Mouse (Mus musculus) limb, embryonic 10.5 days (tissue): ENCODE data around the gene Sept11. TPM values are rescaled to one million over a fixed set of nuclear protein-coding genes. Genes with fewer than 3 reads are reported as not detected.

ENCODE experiments used
- DNase-seq: peaks from one replicate; pipeline ENCODE4 v3.0.0-alpha.2; 2017; ENCODE audit warnings: low spot score
- H3K27ac ChIP-seq: fragments of 300-500 bp; sonication (generic); 2 replicates; pipeline ENCODE4 v1.5.1; 2016; ENCODE audit warnings: mild to moderate bottlenecking
- H3K27me3 ChIP-seq: fragments of 300-500 bp; sonication (generic); 2 replicates; pipeline ENCODE4 v1.6.1; 2016; ENCODE audit warnings: low read depth, mild to moderate bottlenecking; ENCODE audit not compliant: poor library complexity, severe bottlenecking
- H3K36me3 ChIP-seq: fragments of 300-500 bp; sonication (generic); 2 replicates; pipeline ENCODE4 v1.6.1; 2016; ENCODE audit warnings: mild to moderate bottlenecking, moderate library complexity
- H3K4me1 ChIP-seq: fragments of 300-500 bp; sonication (generic); 2 replicates; pipeline ENCODE4 v1.6.1; 2016
- H3K4me3 ChIP-seq: fragments of 300-500 bp; sonication (generic); 2 replicates; pipeline ENCODE4 v1.5.1; 2016; ENCODE audit warnings: mild to moderate bottlenecking, moderate library complexity
- H3K9me3 ChIP-seq: fragments of 300-500 bp; sonication (generic); replicated peaks from 2 replicates; pipeline ENCODE4 v1.6.1; 2016; ENCODE audit warnings: mild to moderate bottlenecking
- WGBS: fragments of 180-500 bp; shearing (Covaris S2); methylation state at CpG from one replicate; pipeline ENCODE4 v1.1.7; 2016; 5-methylcytosine and 5-hydroxymethylcytosine counted together
- polyA plus RNA-seq: library from polyadenylated mRNA; unstranded; fragments of >200 nt; fragmentation: Nextera tagmentation; extraction: Ambion mirVana; gene quantifications from 2 replicates; pipeline ENCODE4 v1.2.1, GENCODE M21; 2016

The Sept11 gene
- polyA plus RNA-seq, 1 experiment from 2014 or later, result 340 TPM

DNA sequence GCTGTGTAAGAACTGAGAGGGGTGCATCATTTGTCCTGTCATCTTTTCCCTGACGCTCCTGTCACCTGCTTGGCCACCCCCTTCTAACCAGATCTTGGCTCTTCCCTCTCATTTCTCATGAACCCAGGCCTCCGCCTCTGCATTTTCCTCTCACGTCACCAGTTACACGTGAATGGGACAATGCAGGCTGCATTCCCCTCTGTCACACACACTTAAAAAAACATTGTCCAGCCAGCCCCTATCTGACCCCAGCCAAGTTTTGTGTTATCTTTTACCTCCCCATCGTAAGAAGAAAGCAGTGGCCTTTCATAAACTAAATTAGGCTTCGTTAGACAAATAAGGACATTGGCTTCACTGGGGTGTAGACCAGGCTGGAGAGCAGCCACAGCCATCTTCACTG lies 79.3 kb downstream of the Sept11 start:
- Histone ChIP-seq H3K4me1 (peaks cover 13% of the 10 kb centered on the region), H3K4me3 (no peak overlapping the region), H3K27ac (no peak overlapping the region), H3K27me3 (no peaks in the 10 kb centered on the region), H3K36me3 (peaks cover 93% of the 10 kb centered on the region), H3K9me3 (no peaks in the 10 kb centered on the region)
- no peak for DNase-seq
- WGBS, result 91% methylated on average over 6 of the region's 6 CpGs

DNA sequence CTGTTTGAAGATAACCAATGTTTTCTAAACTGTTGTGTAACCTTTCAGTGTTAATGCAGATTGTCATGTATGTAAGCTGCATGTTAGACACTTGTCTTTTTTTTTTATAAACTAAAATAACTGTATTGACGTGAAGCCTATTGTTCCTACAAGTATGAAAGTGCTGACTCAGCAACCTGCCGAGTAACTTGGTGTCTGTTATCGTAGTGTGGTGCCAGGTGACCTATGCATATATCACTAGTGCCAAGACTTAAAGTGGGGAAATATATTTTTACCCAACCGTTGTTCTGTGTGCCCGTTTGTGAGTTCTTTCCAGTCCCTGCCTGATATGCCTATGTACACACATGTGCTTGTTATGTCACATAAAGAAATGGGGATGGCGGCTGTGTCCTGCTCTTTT lies 81.4 kb downstream of the Sept11 start:
- no peak for DNase-seq
- no peaks in the 10 kb centered on the region for H3K4me1 ChIP-seq
- no peak overlapping the region for H3K27ac ChIP-seq
- H3K9me3 ChIP-seq, result no peaks in the 10 kb centered on the region
- peaks cover 94% of the 10 kb centered on the region for H3K36me3 ChIP-seq
- no peaks in the 10 kb centered on the region for H3K27me3 ChIP-seq
- no peak overlapping the region for H3K4me3 ChIP-seq
- 95% methylated on average over 6 of the region's 6 CpGs for WGBS

DNA sequence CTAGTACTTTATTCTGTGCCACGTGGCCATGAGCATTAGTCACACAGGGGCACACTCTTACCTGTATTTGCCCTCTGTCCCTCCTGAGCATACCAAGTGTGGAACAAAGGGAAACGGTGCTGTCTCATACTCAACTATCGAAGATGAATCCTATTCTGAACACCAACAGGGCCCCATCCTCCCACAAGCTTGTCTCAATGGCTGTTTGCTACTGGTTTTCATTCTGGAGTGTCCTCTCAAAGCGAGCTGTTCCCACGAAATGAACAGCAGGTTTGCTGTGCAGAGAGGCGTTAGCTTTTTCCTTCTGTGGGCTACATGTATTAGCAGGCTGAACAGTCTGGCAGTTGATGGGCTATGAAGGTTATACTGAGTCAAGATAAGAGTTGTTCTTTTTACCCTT lies 85.4 kb downstream of the Sept11 start:
- Histone ChIP-seq H3K9me3 (no peaks in the 10 kb centered on the region), H3K4me1 (no peaks in the 10 kb centered on the region), H3K4me3 (no peak overlapping the region), H3K36me3 (peaks cover 92% of the 10 kb centered on the region), H3K27ac (no peak overlapping the region), H3K27me3 (no peaks in the 10 kb centered on the region)
- 92% methylated on average over 6 of the region's 6 CpGs for WGBS
- peak; percentile 28 for DNase-seq

DNA sequence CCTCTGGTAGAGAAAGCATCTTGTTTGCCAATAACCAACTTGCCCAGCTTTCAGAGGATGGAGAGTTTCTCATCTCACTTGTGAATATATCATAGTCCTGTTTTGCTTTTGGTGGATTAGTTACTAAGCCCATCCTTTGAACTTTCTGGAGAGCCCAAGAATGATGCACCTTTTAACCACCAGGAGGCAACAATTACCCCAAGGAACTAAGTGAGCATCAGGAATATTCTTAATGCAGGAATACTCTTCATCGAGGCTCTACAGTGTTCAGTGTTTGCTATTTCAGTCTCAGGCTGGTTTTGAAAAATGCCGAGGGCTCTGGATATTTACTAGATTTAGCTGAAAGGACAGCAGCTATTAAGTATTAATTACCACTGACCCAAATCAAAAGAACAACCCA lies 87.0 kb downstream of the Sept11 start:
- no peaks in the 10 kb centered on the region for H3K4me1 ChIP-seq
- H3K36me3 ChIP-seq, result peaks cover 96% of the 10 kb centered on the region
- WGBS, result 85% methylated on average over 2 of the region's 2 CpGs
- no peak overlapping the region for H3K27ac ChIP-seq
- H3K9me3 ChIP-seq, result no peaks in the 10 kb centered on the region
- no peak for DNase-seq
- H3K27me3 ChIP-seq, result no peaks in the 10 kb centered on the region
- H3K4me3 ChIP-seq, result no peak overlapping the region

DNA sequence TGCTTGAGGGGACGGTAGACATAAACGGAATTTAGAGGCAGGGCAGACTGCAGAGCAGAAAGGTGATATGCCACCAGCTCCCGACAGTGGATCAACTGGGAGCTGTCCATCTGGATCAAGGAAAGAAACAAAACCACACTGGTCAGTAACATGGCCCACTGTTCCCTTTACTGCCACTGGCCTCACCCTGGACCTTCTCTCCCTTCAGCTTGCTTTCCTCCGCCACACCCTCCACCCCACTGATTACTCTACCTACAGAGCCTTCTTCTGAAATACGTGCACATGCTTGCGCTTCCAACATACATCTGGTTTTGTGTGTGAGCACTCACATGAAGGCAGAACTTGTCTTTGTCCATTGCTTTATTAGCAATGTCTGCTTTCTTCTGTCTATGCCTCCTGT lies 90.1 kb downstream of the Sept11 start:
- Histone ChIP-seq H3K9me3 (no peaks in the 10 kb centered on the region), H3K27ac (no peak overlapping the region), H3K4me1 (no peaks in the 10 kb centered on the region), H3K36me3 (peaks cover 96% of the 10 kb centered on the region), H3K4me3 (no peak overlapping the region), H3K27me3 (no peaks in the 10 kb centered on the region)
- 89% methylated on average over 6 of the region's 6 CpGs for WGBS
- no peak for DNase-seq

DNA sequence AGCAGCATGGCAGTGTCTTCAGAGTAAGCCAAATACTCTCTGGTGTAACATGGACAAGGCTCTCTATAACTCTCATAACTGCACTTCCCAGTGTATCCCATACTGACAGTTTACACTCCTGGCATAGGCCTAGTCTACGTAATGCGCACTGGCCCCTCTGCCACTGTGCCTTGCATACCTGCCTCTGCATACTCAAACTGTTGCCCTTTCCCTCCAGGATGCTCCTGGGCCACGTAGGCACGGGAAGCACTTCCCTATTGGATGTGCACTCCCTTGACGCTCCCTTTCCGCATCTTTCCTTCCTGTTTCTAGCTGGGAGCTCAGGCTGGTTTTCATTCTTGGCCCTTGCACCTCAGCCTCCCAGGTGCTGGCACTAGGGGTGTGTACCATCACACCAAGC lies 91.3 kb downstream of the Sept11 start:
- H3K4me1 ChIP-seq, result no peaks in the 10 kb centered on the region
- WGBS, result 91% methylated on average over 6 of the region's 6 CpGs
- DNase-seq, result no peak
- no peaks in the 10 kb centered on the region for H3K27me3 ChIP-seq
- H3K4me3 ChIP-seq, result no peak overlapping the region
- no peaks in the 10 kb centered on the region for H3K9me3 ChIP-seq
- H3K36me3 ChIP-seq, result peaks cover 96% of the 10 kb centered on the region
- no peak overlapping the region for H3K27ac ChIP-seq

DNA sequence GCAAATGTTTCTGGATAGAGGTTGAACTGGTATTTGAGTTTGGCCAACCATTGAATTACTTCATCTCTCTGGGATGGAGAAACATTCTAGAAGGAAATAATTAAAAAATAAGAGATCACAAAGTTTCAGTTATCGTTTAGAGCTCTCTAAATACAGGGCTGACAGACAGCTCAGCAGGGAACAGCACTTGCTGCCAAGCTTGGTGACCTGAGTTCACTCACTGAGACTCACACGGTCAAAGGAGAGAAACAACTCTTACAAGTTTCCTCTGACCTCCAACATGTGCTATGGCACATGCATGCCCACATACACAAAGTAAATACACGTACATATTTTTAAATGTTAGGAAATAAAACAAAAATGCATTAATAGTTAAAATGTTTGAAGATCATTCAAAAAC lies 96.4 kb downstream of the Sept11 start:
- Histone ChIP-seq H3K4me1 (no peaks in the 10 kb centered on the region), H3K36me3 (peaks cover 84% of the 10 kb centered on the region), H3K9me3 (no peaks in the 10 kb centered on the region), H3K27me3 (no peaks in the 10 kb centered on the region), H3K4me3 (no peak overlapping the region), H3K27ac (no peak overlapping the region)
- no peak for DNase-seq
- WGBS, result 92% methylated on average over 3 of the region's 3 CpGs

DNA sequence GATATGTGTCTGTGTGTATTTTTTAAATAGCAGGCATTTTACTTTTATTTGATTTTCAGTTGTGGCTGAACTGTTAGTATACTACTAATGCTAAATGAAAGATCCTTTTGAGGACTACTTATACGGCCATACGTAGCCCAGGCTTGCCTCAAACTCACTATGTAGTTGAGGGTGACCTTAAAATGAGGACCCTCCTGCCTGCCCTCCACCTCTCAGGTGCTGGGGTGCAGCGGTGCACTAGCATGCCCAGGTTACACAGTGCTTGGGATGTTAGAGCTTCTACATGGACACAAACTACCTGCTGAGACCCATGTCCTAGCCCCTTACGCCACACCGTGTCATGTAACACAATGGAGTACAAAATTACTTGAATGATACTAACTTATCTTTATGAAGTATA lies 97.2 kb downstream of the Sept11 start:
- no peak overlapping the region for H3K27ac ChIP-seq
- no peaks in the 10 kb centered on the region for H3K9me3 ChIP-seq
- WGBS, result 95% methylated on average over 5 of the region's 5 CpGs
- peaks cover 81% of the 10 kb centered on the region for H3K36me3 ChIP-seq
- no peak overlapping the region for H3K4me3 ChIP-seq
- no peaks in the 10 kb centered on the region for H3K27me3 ChIP-seq
- no peak for DNase-seq
- H3K4me1 ChIP-seq, result no peaks in the 10 kb centered on the region

DNA sequence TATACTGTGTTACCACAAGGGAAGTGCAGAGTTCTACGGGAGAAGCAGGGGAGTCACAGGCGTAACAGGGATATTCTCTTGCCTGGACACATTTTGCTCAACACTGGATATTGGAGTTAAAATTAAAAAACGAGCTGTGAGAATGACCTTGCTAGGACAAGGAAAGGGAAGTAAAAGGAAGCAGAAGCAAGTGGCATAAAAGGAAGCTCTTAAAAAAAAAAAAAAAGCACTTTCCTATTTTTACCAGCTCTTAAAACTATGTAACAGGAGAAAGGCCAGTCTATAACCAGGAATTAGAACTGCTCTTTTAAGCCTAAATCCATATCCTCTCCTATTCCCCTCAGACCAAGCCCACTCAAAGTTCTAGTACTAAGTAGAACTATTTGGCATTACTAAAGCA lies 105.0 kb downstream of the Sept11 start:
- Histone ChIP-seq H3K36me3 (peaks cover 80% of the 10 kb centered on the region), H3K4me3 (no peak overlapping the region), H3K27me3 (no peaks in the 10 kb centered on the region), H3K27ac (no peak overlapping the region), H3K4me1 (peaks cover 5% of the 10 kb centered on the region; the same call in 1 of the 2 replicates), H3K9me3 (no peaks in the 10 kb centered on the region)
- WGBS, result 89% methylated on average over 3 of the region's 3 CpGs
- DNase-seq, result no peak

DNA sequence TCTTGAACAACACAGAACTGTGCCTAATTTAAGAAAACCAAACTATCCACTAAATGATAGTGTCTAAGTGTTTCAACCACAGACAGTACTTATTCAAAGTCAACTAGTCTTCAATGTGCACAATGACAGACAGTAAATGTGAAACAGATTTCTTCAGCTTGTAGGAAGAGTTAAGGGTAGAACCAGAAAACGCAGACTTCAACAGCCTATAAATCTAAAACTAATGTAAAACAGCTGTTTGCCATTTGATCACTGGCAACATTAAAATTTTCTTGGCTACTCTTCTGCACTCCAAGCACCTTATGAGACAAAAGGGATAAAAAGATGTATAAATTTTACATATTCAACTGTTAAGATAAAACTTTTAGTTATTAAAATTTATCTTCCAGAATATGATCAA lies 107.9 kb downstream of the Sept11 start:
- Histone ChIP-seq H3K4me3 (no peak overlapping the region), H3K4me1 (peaks cover 22% of the 10 kb centered on the region), H3K27me3 (no peaks in the 10 kb centered on the region), H3K9me3 (no peaks in the 10 kb centered on the region), H3K36me3 (peaks cover 59% of the 10 kb centered on the region), H3K27ac (no peak overlapping the region)
- DNase-seq, result no peak
- 29% methylated on average over 1 of the region's 1 CpGs for WGBS

DNA sequence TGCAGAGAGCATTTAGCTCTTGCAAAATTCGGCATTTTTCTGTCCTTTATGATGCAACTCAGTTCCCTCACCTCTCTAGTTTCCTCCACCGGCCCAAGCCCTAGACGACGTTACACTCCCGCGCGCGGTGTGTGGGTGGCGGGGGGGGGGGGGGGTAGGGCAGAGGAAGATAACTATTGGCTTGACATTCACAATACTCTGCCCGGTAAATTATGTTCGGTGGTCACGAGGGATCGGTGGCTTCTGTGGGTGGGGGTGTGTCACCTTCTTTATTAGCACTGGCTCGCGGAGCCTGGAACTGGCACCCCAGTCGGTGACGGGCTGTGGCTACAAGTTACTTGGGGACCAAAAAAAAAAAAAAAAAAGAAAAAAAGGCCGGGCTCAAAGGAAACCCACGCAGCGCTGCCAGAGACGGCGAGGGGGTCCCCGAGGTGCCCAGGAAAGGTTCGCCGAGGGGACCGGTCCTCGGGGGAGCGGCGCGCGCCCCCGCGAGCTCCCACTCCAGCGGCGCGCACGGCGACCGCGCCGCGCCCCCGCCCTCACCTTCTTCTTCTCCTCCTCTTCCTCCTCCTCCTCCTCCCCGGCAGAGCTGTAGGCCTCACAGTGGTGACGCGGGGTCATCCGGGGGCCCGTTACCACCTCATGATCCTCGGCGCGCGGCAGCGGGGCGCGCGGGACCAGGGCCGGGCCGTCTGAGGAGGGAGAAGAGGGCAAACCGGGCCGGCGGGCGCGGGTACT lies 112.3 kb downstream of the Sept11 start:
- WGBS, result under 1% methylated on average over 63 of the region's 63 CpGs

DNA sequence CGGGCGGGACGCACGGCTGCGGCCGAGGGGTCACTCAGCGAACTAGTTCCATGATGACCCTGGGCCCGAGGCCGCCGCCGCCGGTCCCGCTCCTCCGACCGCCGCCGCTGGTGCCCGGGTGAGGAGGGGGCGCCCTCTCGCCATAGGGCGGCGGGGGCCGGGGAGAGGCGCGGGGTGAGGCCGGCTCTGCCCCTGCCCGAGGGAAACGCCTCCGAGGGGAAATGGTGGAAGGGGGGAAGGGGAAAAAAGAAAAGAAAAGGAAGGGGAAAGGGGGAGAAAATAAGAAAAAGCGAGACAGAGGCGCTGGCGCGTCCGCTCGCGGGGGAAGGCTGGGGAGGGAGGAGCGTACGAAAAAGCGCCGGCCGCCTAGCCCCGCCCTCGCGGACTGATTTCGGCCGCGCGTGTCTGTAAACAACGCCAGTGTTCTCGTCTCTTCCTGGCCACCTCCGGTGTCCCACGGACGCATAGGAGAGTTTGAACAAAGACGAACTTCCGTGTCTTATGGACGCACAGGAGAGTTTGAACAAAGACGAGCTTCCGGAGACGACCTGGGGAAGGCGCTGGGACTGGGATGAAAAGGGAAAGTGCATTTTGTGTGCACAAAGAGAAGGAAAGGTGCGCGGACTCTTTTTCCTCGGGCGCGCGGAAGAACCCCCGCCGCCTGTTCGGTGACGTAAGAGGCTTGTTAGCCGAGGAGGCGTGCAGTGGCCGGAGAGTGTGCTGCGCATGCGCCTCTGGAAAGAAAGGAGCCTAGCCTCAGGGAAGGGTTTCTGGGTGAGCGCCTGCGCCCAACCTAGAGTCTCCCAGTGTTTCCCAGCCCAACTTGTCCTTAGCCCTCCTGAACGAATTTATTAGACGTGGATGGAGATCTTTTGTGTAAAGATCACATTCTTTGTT lies 113.1 kb downstream of the Sept11 start, which contains the start of the genes Ccni and 2010109A12Rik:
Ccni (minus strand) TSS at position 387 of the 897 bp plus-strand sequence.
2010109A12Rik (plus strand) TSS at position 410 of the 897 bp plus-strand sequence.
- peaks cover 9% of the 10 kb centered on the region for H3K36me3 ChIP-seq
- no peaks in the 10 kb centered on the region for H3K9me3 ChIP-seq
- H3K27me3 ChIP-seq, result no peaks in the 10 kb centered on the region
- peak; percentile 96 for DNase-seq
- H3K4me1 ChIP-seq, result peaks cover 21% of the 10 kb centered on the region
- peak within 1 kb of the TSS; percentile 88 for H3K4me3 ChIP-seq
- WGBS, result under 1% methylated on average over 79 of the region's 79 CpGs
- peak within 1 kb of the TSS; percentile 98 for H3K27ac ChIP-seq

More for the DNA sequence above, 112.3 kb downstream of the Sept11 start:
- Histone ChIP-seq H3K27me3 (no peaks in the 10 kb centered on the region), H3K4me3 (peak overlapping the region; percentile 88), H3K36me3 (peaks cover 17% of the 10 kb centered on the region), H3K9me3 (no peaks in the 10 kb centered on the region), H3K27ac (peak overlapping the region; percentile 98), H3K4me1 (peaks cover 24% of the 10 kb centered on the region)
- peak; percentile 73 for DNase-seq

DNA sequence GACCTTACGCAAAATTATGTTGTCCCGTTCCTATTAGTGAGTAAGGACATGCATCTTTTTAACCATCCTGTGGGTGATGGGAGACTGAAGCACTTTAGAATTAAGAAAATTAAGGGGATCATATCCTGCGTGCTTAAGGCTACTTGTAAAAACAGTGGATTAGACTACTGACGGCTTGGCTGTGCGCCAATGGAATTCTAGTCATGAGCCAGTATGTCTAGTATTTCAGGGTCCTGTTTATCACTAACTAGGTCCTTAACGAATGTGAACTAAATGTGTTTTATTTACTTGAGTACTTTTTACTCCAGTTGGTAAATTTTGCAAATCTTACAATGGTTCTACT lies 113.7 kb downstream of the Sept11 start:
- Histone ChIP-seq H3K4me3 (peak overlapping the region; percentile 88), H3K4me1 (peaks cover 19% of the 10 kb centered on the region), H3K27ac (peak overlapping the region; percentile 98), H3K27me3 (no peaks in the 10 kb centered on the region), H3K36me3 (peaks cover 3% of the 10 kb centered on the region), H3K9me3 (no peaks in the 10 kb centered on the region)
- 10% methylated on average over 6 of the region's 6 CpGs for WGBS
- DNase-seq, result no peak
